Mouse (Mus musculus) cortical plate, adult 2 months (tissue): ENCODE results near the gene Astn2.

Experiments used
- CTCF ChIP-seq: fragments of 200-500 bp; IDR thresholded peaks from 2 replicates; pipeline ENCODE4 v1.5.1; 2011; ENCODE audit warnings: mild to moderate bottlenecking, control low read depth, low read length; ENCODE audit not compliant: insufficient read depth; ENCODE audit errors: extremely low read depth
- POLR2A ChIP-seq: fragments of 200-500 bp; IDR thresholded peaks from 2 replicates; pipeline ENCODE4 v1.6.1; 2011; ENCODE audit warnings: mild to moderate bottlenecking, low read length, control low read depth; ENCODE audit not compliant: insufficient read depth; ENCODE audit errors: extremely low read depth

DNA sequence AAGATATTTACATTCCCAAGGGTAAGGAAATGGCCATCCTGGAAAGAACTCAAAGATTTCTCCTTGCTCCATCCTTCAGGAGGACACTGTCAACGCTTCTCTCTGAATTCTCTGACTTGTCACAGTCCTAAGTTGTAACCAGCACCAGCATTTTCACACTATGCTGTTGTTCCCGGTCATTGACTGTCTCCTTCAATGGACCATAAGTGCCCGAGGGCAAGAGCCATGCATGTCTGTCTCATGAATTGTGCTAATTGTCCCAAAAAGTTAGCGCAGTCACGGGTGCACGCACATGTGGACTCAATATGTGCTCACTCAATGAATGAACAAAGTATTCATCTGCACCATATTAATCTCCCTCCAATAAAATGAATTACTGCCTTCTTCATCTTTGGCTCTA, 741.2 kb downstream of the Astn2 start:
- TF ChIP-seq POLR2A (no peak), CTCF (no peak)
